Mouse (Mus musculus): ENCODE results near the gene Rpusd4. TPM values are rescaled to one million over a fixed set of nuclear protein-coding genes. Genes with fewer than 3 reads are reported as not detected.

The Rpusd4 gene
- 22.0 and 23.5 TPM in 2 replicates for polyA plus RNA-seq (2015; fragmentation: Nextera tagmentation; extraction: Ambion mirVana)

GRCm38 (mm10) chr9:35267146-35267975, at the start of gene Rpusd4, which contains the start of gene Fam118b:
Gene Rpusd4 (plus strand): TSS chr9:35267865.
Gene Fam118b (minus strand): TSS chr9:35267805.
- peak; percentile 97 for ATAC-seq
- Histone ChIP-seq H3K27me3 (no peaks in the 10 kb centered on the region), H3K36me3 (ENCODE audit: poor library complexity, severe bottlenecking) (peaks cover 6% of the 10 kb centered on the region; the same call in 1 of the 2 replicates), H3K9ac (peak within 1 kb of the TSS; percentile 77), H3K4me3 (peak within 1 kb of the TSS; percentile 58), H3K9me3 (replicated peaks) (no peaks in the 10 kb centered on the region), H3K27ac (peak within 1 kb of the TSS; percentile 77), H3K4me2 (peak within 1 kb of the TSS; percentile 74), H3K4me1 (peaks cover 20% of the 10 kb centered on the region)
- WGBS = under 1% methylated on average over 60 of the region's 62 CpGs

GRCm38 (mm10) chr9:35217963-35218362, 49.7 kb upstream of the Rpusd4 start:
- WGBS = 81% methylated on average over 1 of the region's 1 CpGs
- no peaks in the 10 kb centered on the region for H3K27me3 ChIP-seq

GRCm38 (mm10) chr9:35223466-35223865, 44.2 kb upstream of the Rpusd4 start:
- Histone ChIP-seq H3K9ac (no peak overlapping the region), H3K4me1 (no peaks in the 10 kb centered on the region), H3K27me3 (no peaks in the 10 kb centered on the region), H3K27ac (no peak overlapping the region), H3K4me2 (no peak overlapping the region), H3K4me3 (no peak overlapping the region), H3K36me3 (ENCODE audit: poor library complexity, severe bottlenecking) (peaks cover 70% of the 10 kb centered on the region), H3K9me3 (replicated peaks) (no peaks in the 10 kb centered on the region)
- WGBS = 95% methylated on average over 3 of the region's 3 CpGs
- ATAC-seq = no peak

More at GRCm38 (mm10) chr9:35217963-35218362, 49.7 kb upstream of the Rpusd4 start:
- H3K4me1 ChIP-seq = no peaks in the 10 kb centered on the region
- H3K36me3 ChIP-seq (ENCODE audit: poor library complexity, severe bottlenecking) = peaks cover 88% of the 10 kb centered on the region
- H3K4me3 ChIP-seq = no peak overlapping the region
- no peak overlapping the region for H3K4me2 ChIP-seq
- no peak overlapping the region for H3K9ac ChIP-seq
- H3K27ac ChIP-seq = no peak overlapping the region
- ATAC-seq = no peak
- H3K9me3 ChIP-seq (replicated peaks) = no peaks in the 10 kb centered on the region

- Histone ChIP-seq H3K27me3 (no peaks in the 10 kb centered on the region), H3K4me2 (no peak overlapping the region), H3K4me1 (no peaks in the 10 kb centered on the region), H3K9ac (no peak overlapping the region), H3K27ac (no peak overlapping the region), H3K36me3 (ENCODE audit: poor library complexity, severe bottlenecking) (peaks cover 57% of the 10 kb centered on the region), H3K4me3 (no peak overlapping the region), H3K9me3 (replicated peaks) (no peaks in the 10 kb centered on the region)
- no peak for ATAC-seq
- WGBS = 93% methylated on average over 3 of the region's 3 CpGs
Observed at GRCm38 (mm10) chr9:35228671-35229070, 39.0 kb upstream of the Rpusd4 start.

- no peak for ATAC-seq
- Histone ChIP-seq H3K9ac (no peak overlapping the region), H3K4me1 (no peaks in the 10 kb centered on the region), H3K27ac (no peak overlapping the region), H3K4me2 (no peak overlapping the region), H3K9me3 (replicated peaks) (no peaks in the 10 kb centered on the region), H3K27me3 (no peaks in the 10 kb centered on the region), H3K36me3 (ENCODE audit: poor library complexity, severe bottlenecking) (peaks cover 50% of the 10 kb centered on the region), H3K4me3 (no peak overlapping the region)
- WGBS = 59% methylated on average over 3 of the region's 3 CpGs
Observed at GRCm38 (mm10) chr9:35235996-35236395, 31.7 kb upstream of the Rpusd4 start.

- 91% methylated on average over 1 of the region's 1 CpGs for WGBS
Observed at GRCm38 (mm10) chr9:35238371-35238770, 29.3 kb upstream of the Rpusd4 start.

GRCm38 (mm10) chr9:35238915-35239571, 28.6 kb upstream of the Rpusd4 start:
- H3K4me2 ChIP-seq = no peak overlapping the region
- 86% methylated on average over 6 of the region's 6 CpGs for WGBS
- no peaks in the 10 kb centered on the region for H3K4me1 ChIP-seq

More at GRCm38 (mm10) chr9:35238371-35238770, 29.3 kb upstream of the Rpusd4 start:
- Histone ChIP-seq H3K27ac (no peak overlapping the region), H3K9ac (no peak overlapping the region), H3K27me3 (no peaks in the 10 kb centered on the region), H3K4me1 (no peaks in the 10 kb centered on the region), H3K4me2 (no peak overlapping the region), H3K9me3 (replicated peaks) (no peaks in the 10 kb centered on the region), H3K4me3 (no peak overlapping the region), H3K36me3 (ENCODE audit: poor library complexity, severe bottlenecking) (peaks cover 29% of the 10 kb centered on the region)
- ATAC-seq = no peak

GRCm38 (mm10) chr9:35239734-35240133, 27.9 kb upstream of the Rpusd4 start:
- Histone ChIP-seq H3K9me3 (replicated peaks) (no peaks in the 10 kb centered on the region), H3K36me3 (ENCODE audit: poor library complexity, severe bottlenecking) (peaks cover 17% of the 10 kb centered on the region), H3K27me3 (no peaks in the 10 kb centered on the region), H3K27ac (no peak overlapping the region), H3K4me3 (no peak overlapping the region), H3K4me2 (no peak overlapping the region), H3K9ac (no peak overlapping the region), H3K4me1 (0 out of 2 replicates have a peak, but pooled peaks cover 2% of the 10 kb centered on the region)
- no peak for ATAC-seq
- WGBS = 80% methylated on average over 1 of the region's 1 CpGs

More at GRCm38 (mm10) chr9:35238915-35239571, 28.6 kb upstream of the Rpusd4 start:
- no peak for ATAC-seq
- H3K27me3 ChIP-seq = no peaks in the 10 kb centered on the region
- H3K9me3 ChIP-seq (replicated peaks) = no peaks in the 10 kb centered on the region
- H3K4me3 ChIP-seq = no peak overlapping the region
- H3K36me3 ChIP-seq (ENCODE audit: poor library complexity, severe bottlenecking) = peaks cover 24% of the 10 kb centered on the region
- no peak overlapping the region for H3K9ac ChIP-seq
- no peak overlapping the region for H3K27ac ChIP-seq

GRCm38 (mm10) chr9:35247405-35247804, 20.3 kb upstream of the Rpusd4 start:
- Histone ChIP-seq H3K9me3 (replicated peaks) (no peaks in the 10 kb centered on the region), H3K4me1 (0 out of 2 replicates have a peak, but pooled peaks cover 5% of the 10 kb centered on the region), H3K27ac (no peak overlapping the region), H3K9ac (no peak overlapping the region), H3K4me3 (no peak overlapping the region), H3K36me3 (ENCODE audit: poor library complexity, severe bottlenecking) (0 out of 2 replicates have a peak, but pooled peaks cover 2% of the 10 kb centered on the region), H3K27me3 (no peaks in the 10 kb centered on the region), H3K4me2 (no peak overlapping the region)
- ATAC-seq = no peak
- WGBS = 95% methylated on average over 2 of the region's 2 CpGs

GRCm38 (mm10) chr9:35249476-35249875, 18.2 kb upstream of the Rpusd4 start:
- no peaks in the 10 kb centered on the region for H3K27me3 ChIP-seq
- 0 out of 2 replicates have a peak, but pooled peaks cover 5% of the 10 kb centered on the region for H3K4me1 ChIP-seq
- no peaks in the 10 kb centered on the region for H3K9me3 ChIP-seq (replicated peaks)
- no peak overlapping the region for H3K4me3 ChIP-seq
- no peak overlapping the region for H3K4me2 ChIP-seq
- peaks cover 2% of the 10 kb centered on the region; the same call in 1 of the 2 replicates for H3K36me3 ChIP-seq (ENCODE audit: poor library complexity, severe bottlenecking)
- H3K9ac ChIP-seq = no peak overlapping the region
- H3K27ac ChIP-seq = no peak overlapping the region
- ATAC-seq = no peak

GRCm38 (mm10) chr9:35257365-35257764, 10.3 kb upstream of the Rpusd4 start:
- peaks cover 10% of the 10 kb centered on the region for H3K36me3 ChIP-seq (ENCODE audit: poor library complexity, severe bottlenecking)
- no peaks in the 10 kb centered on the region for H3K4me1 ChIP-seq
- no peak for ATAC-seq
- H3K4me2 ChIP-seq = no peak overlapping the region
- H3K9me3 ChIP-seq (replicated peaks) = no peaks in the 10 kb centered on the region
- WGBS = 96% methylated on average over 7 of the region's 7 CpGs
- no peak overlapping the region for H3K27ac ChIP-seq
- H3K9ac ChIP-seq = no peak overlapping the region
- no peak overlapping the region for H3K4me3 ChIP-seq
- no peaks in the 10 kb centered on the region for H3K27me3 ChIP-seq

- Histone ChIP-seq H3K4me3 (no peak overlapping the region), H3K9me3 (replicated peaks) (no peaks in the 10 kb centered on the region), H3K27ac (no peak overlapping the region), H3K27me3 (no peaks in the 10 kb centered on the region), H3K9ac (no peak overlapping the region), H3K36me3 (ENCODE audit: poor library complexity, severe bottlenecking) (peaks cover 10% of the 10 kb centered on the region), H3K4me2 (no peak overlapping the region), H3K4me1 (peaks cover 12% of the 10 kb centered on the region)
- 90% methylated on average over 4 of the region's 4 CpGs for whole genome bisulfite sequencing
- ATAC-seq = no peak
Observed at GRCm38 (mm10) chr9:35262418-35262817, 5.2 kb upstream of the Rpusd4 start.
